Mouse (Mus musculus) lung, adult 2 months (tissue): ENCODE measurements around the gene Cabp1.
A peak's percentile ranks its signal among the peaks of the same experiment; 100 is the strongest.

ENCODE experiments used
- CTCF ChIP-seq: fragments of 200-500 bp; IDR thresholded peaks from 2 replicates; pipeline ENCODE4 v1.5.1; 2011; ENCODE audit warnings: mild to moderate bottlenecking, low read length, control low read depth; ENCODE audit not compliant: insufficient read depth
- POLR2A ChIP-seq: fragments of 200-500 bp; IDR thresholded peaks from 2 replicates; pipeline ENCODE4 v1.6.1; 2011; ENCODE audit warnings: low read depth, mild to moderate bottlenecking, control low read depth, low read length, borderline replicate concordance; ENCODE audit errors: extremely low read depth

GRCm38 (mm10) chr5:115118961-115119570 is 75.1 kb downstream of the Cabp1 start, which contains the start of gene Acads:
- TF ChIP-seq CTCF (no peak), POLR2A (peak; percentile 30; the same call in 1 of the 2 replicates)
